Mouse (Mus musculus): ENCODE results near the gene Ccl17. TPM values are rescaled to one million over a fixed set of nuclear protein-coding genes. Genes with fewer than 3 reads are reported as not detected.

Ccl17 gene
- not detected in 2 replicates for polyA plus RNA-seq (2012; ENCODE audit: insufficient read depth, insufficient read length, missing spikeins)

- Histone ChIP-seq H3K27ac (ENCODE audit: insufficient read depth, low read depth, low read length) (no peak within 1 kb of the TSS), H3K4me1 (ENCODE audit: control insufficient read depth, insufficient read depth, low read length) (peaks cover 3% of the 10 kb centered on the region; the same call in 1 of the 2 replicates)
Observed at GRCm38 (mm10) chr8:94810153-94810552, at the start of gene Ccl17. Gene Ccl17 (plus strand): TSS chr8:94810453.

GRCm38 (mm10) chr8:94767035-94767434, 43.2 kb upstream of the Ccl17 start:
- no peak for TF ChIP-seq CTCF (IDR thresholded peaks at IDR 0.05; ENCODE audit: low read depth, low read length)
- TF ChIP-seq POLR2A (IDR thresholded peaks at IDR 0.05; ENCODE audit: borderline replicate concordance, low read depth, low read length) = no peak
- Histone ChIP-seq H3K4me3 (ENCODE audit: insufficient read depth, low read length) (no peak overlapping the region), H3K4me1 (ENCODE audit: control insufficient read depth, insufficient read depth, low read length) (no peaks in the 10 kb centered on the region; the same call in 1 of the 2 replicates), H3K27ac (ENCODE audit: insufficient read depth, low read depth, low read length) (no peak overlapping the region)

More at GRCm38 (mm10) chr8:94810153-94810552, at the start of gene Ccl17:
- no peak within 1 kb of the TSS for H3K4me3 ChIP-seq (ENCODE audit: insufficient read depth, low read length)
- TF ChIP-seq CTCF (IDR thresholded peaks at IDR 0.05; ENCODE audit: low read depth, low read length) = no peak
- TF ChIP-seq POLR2A (IDR thresholded peaks at IDR 0.05; ENCODE audit: borderline replicate concordance, low read depth, low read length) = no peak

GRCm38 (mm10) chr8:94770945-94771344, 39.3 kb upstream of the Ccl17 start:
- H3K27ac ChIP-seq (ENCODE audit: insufficient read depth, low read depth, low read length) = no peak overlapping the region
- no peak overlapping the region for H3K4me3 ChIP-seq (ENCODE audit: insufficient read depth, low read length)
- peaks cover 2% of the 10 kb centered on the region for H3K4me1 ChIP-seq (ENCODE audit: control insufficient read depth, insufficient read depth, low read length)
- TF ChIP-seq CTCF (IDR thresholded peaks at IDR 0.05; ENCODE audit: low read depth, low read length) = no peak
- no peak for TF ChIP-seq POLR2A (IDR thresholded peaks at IDR 0.05; ENCODE audit: borderline replicate concordance, low read depth, low read length)

- peak within 1 kb of the TSS; percentile 51 for H3K4me3 ChIP-seq (ENCODE audit: insufficient read depth, low read length)
- H3K4me1 ChIP-seq (ENCODE audit: control insufficient read depth, insufficient read depth, low read length) = peaks cover 12% of the 10 kb centered on the region
- TF ChIP-seq POLR2A (IDR thresholded peaks at IDR 0.05; ENCODE audit: borderline replicate concordance, low read depth, low read length) (no peak), CTCF (IDR thresholded peaks at IDR 0.05; ENCODE audit: low read depth, low read length) (no peak)
- H3K27ac ChIP-seq (ENCODE audit: insufficient read depth, low read depth, low read length) = no peak within 1 kb of the TSS
Observed at GRCm38 (mm10) chr8:94771941-94772670, 38.1 kb upstream of the Ccl17 start, which contains the start of gene Cx3cl1. Gene Cx3cl1 (plus strand): TSS chr8:94772009.

GRCm38 (mm10) chr8:94773048-94773447, 37.2 kb upstream of the Ccl17 start:
- no peak for TF ChIP-seq CTCF (IDR thresholded peaks at IDR 0.05; ENCODE audit: low read depth, low read length)
- TF ChIP-seq POLR2A (IDR thresholded peaks at IDR 0.05; ENCODE audit: borderline replicate concordance, low read depth, low read length) = no peak
- H3K4me3 ChIP-seq (ENCODE audit: insufficient read depth, low read length) = no peak overlapping the region

GRCm38 (mm10) chr8:94773700-94774171, 36.5 kb upstream of the Ccl17 start:
- Histone ChIP-seq H3K4me3 (ENCODE audit: insufficient read depth, low read length) (no peak overlapping the region), H3K27ac (ENCODE audit: insufficient read depth, low read depth, low read length) (no peak overlapping the region), H3K4me1 (ENCODE audit: control insufficient read depth, insufficient read depth, low read length) (peaks cover 25% of the 10 kb centered on the region)
- no peak for TF ChIP-seq POLR2A (IDR thresholded peaks at IDR 0.05; ENCODE audit: borderline replicate concordance, low read depth, low read length)
- TF ChIP-seq CTCF (IDR thresholded peaks at IDR 0.05; ENCODE audit: low read depth, low read length) = no peak

More at GRCm38 (mm10) chr8:94773048-94773447, 37.2 kb upstream of the Ccl17 start:
- Histone ChIP-seq H3K27ac (ENCODE audit: insufficient read depth, low read depth, low read length) (no peak overlapping the region), H3K4me1 (ENCODE audit: control insufficient read depth, insufficient read depth, low read length) (peaks cover 20% of the 10 kb centered on the region)

GRCm38 (mm10) chr8:94774601-94775000, 35.7 kb upstream of the Ccl17 start:
- peaks cover 33% of the 10 kb centered on the region for H3K4me1 ChIP-seq (ENCODE audit: control insufficient read depth, insufficient read depth, low read length)
- H3K27ac ChIP-seq (ENCODE audit: insufficient read depth, low read depth, low read length) = no peak overlapping the region
- H3K4me3 ChIP-seq (ENCODE audit: insufficient read depth, low read length) = no peak overlapping the region
- TF ChIP-seq CTCF (IDR thresholded peaks at IDR 0.05; ENCODE audit: low read depth, low read length) (no peak), POLR2A (IDR thresholded peaks at IDR 0.05; ENCODE audit: borderline replicate concordance, low read depth, low read length) (no peak)

GRCm38 (mm10) chr8:94776346-94776745, 33.9 kb upstream of the Ccl17 start:
- Histone ChIP-seq H3K27ac (ENCODE audit: insufficient read depth, low read depth, low read length) (no peak overlapping the region), H3K4me3 (ENCODE audit: insufficient read depth, low read length) (no peak overlapping the region), H3K4me1 (ENCODE audit: control insufficient read depth, insufficient read depth, low read length) (peaks cover 34% of the 10 kb centered on the region)
- TF ChIP-seq CTCF (IDR thresholded peaks at IDR 0.05; ENCODE audit: low read depth, low read length) (no peak), POLR2A (IDR thresholded peaks at IDR 0.05; ENCODE audit: borderline replicate concordance, low read depth, low read length) (no peak)

- Histone ChIP-seq H3K27ac (ENCODE audit: insufficient read depth, low read depth, low read length) (peak overlapping the region; percentile 57; the same call in 1 of the 2 replicates), H3K4me3 (ENCODE audit: insufficient read depth, low read length) (no peak overlapping the region), H3K4me1 (ENCODE audit: control insufficient read depth, insufficient read depth, low read length) (peaks cover 34% of the 10 kb centered on the region)
- no peak for TF ChIP-seq POLR2A (IDR thresholded peaks at IDR 0.05; ENCODE audit: borderline replicate concordance, low read depth, low read length)
- no peak for TF ChIP-seq CTCF (IDR thresholded peaks at IDR 0.05; ENCODE audit: low read depth, low read length)
Observed at GRCm38 (mm10) chr8:94778036-94778435, 32.2 kb upstream of the Ccl17 start.

- Histone ChIP-seq H3K27ac (ENCODE audit: insufficient read depth, low read depth, low read length) (peak overlapping the region; percentile 57), H3K4me1 (ENCODE audit: control insufficient read depth, insufficient read depth, low read length) (peaks cover 34% of the 10 kb centered on the region), H3K4me3 (ENCODE audit: insufficient read depth, low read length) (no peak overlapping the region)
- TF ChIP-seq CTCF (IDR thresholded peaks at IDR 0.05; ENCODE audit: low read depth, low read length) (no peak), POLR2A (IDR thresholded peaks at IDR 0.05; ENCODE audit: borderline replicate concordance, low read depth, low read length) (no peak)
Observed at GRCm38 (mm10) chr8:94778473-94778872, 31.8 kb upstream of the Ccl17 start.
